Mouse (Mus musculus): ENCODE results near the gene Ten1. TPM values are rescaled to one million over a fixed set of nuclear protein-coding genes. Genes with fewer than 3 reads are reported as not detected.

Gene Ten1
- polyA plus RNA-seq, 1 experiment, result 14.5 TPM

DNA sequence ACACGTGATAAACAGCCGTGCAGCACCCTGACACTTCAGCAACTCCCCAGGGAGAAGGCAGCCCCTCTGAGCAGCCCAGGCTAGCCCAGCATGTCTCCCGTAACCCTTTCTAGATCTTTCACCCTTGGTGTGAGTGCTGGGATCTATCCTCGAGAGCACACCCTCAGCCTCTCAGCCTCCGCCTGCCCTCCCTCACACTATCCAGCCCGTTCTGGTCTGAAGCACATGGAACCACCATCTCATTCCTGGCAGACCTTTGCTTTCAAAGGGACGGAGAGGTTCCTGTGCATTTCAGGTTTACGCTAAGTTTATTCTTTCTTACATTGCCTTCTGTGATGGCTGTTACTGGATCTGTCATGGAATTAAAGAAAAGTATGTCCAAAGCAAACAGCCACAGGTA lies 45.9 kb downstream of the Ten1 start:
- H3K4me3 ChIP-seq (ENCODE audit: low read depth, low read length), result no peak overlapping the region
- no peak overlapping the region for H3K27ac ChIP-seq (ENCODE audit: insufficient read depth, low read length)
- H3K9me3 ChIP-seq (replicated peaks; ENCODE audit: control insufficient read depth, insufficient read depth, low read length, poor library complexity, severe bottlenecking), result no peaks in the 10 kb centered on the region
- H3K9ac ChIP-seq (ENCODE audit: low read depth, poor library complexity, severe bottlenecking), result no peak overlapping the region
- TF ChIP-seq POLR2A (IDR thresholded peaks at IDR 0.05; ENCODE audit: insufficient read depth, low read length), result no peak
- no peak for TF ChIP-seq EP300 (IDR thresholded peaks at IDR 0.05; ENCODE audit: insufficient read depth, low read depth, low read length)
- TF ChIP-seq CTCF (IDR thresholded peaks at IDR 0.05; ENCODE audit: low read depth, low read length), result no peak
- no peaks in the 10 kb centered on the region for H3K27me3 ChIP-seq (ENCODE audit: control insufficient read depth, insufficient read depth, low read length, poor library complexity, severe bottlenecking)
- peaks cover 18% of the 10 kb centered on the region for H3K36me3 ChIP-seq (ENCODE audit: control insufficient read depth, insufficient read depth, low read length, poor library complexity, severe bottlenecking)
- no peaks in the 10 kb centered on the region for H3K4me1 ChIP-seq (ENCODE audit: control insufficient read depth, insufficient read depth, low read length)

DNA sequence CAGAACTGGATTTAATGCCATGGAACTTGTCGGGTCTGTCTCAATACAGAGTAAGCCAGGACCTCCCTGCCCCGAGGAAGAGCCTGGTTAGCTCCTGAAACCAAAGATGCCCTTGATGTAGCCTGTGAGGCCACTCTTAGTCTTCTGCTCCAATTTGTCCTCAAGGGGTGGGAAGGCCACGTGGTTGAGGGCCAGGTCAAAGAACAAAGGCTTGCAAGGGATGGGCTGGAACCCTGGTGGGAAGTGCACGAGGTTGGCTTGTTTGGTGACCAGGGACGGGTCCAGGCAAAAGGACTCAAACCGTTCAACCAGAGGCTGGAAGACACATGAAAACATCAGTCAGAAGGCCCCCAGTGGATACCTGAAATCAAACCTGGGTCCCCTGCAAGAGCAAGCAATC lies 47.0 kb downstream of the Ten1 start:
- Histone ChIP-seq H3K9me3 (replicated peaks; ENCODE audit: control insufficient read depth, insufficient read depth, low read length, poor library complexity, severe bottlenecking) (no peaks in the 10 kb centered on the region), H3K4me1 (ENCODE audit: control insufficient read depth, insufficient read depth, low read length) (no peaks in the 10 kb centered on the region), H3K9ac (ENCODE audit: low read depth, poor library complexity, severe bottlenecking) (no peak overlapping the region), H3K36me3 (ENCODE audit: control insufficient read depth, insufficient read depth, low read length, poor library complexity, severe bottlenecking) (peaks cover 23% of the 10 kb centered on the region), H3K4me3 (ENCODE audit: low read depth, low read length) (no peak overlapping the region), H3K27ac (ENCODE audit: insufficient read depth, low read length) (no peak overlapping the region), H3K27me3 (ENCODE audit: control insufficient read depth, insufficient read depth, low read length, poor library complexity, severe bottlenecking) (no peaks in the 10 kb centered on the region)
- TF ChIP-seq CTCF (IDR thresholded peaks at IDR 0.05; ENCODE audit: low read depth, low read length) (no peak), POLR2A (IDR thresholded peaks at IDR 0.05; ENCODE audit: insufficient read depth, low read length) (no peak), EP300 (IDR thresholded peaks at IDR 0.05; ENCODE audit: insufficient read depth, low read depth, low read length) (no peak)

DNA sequence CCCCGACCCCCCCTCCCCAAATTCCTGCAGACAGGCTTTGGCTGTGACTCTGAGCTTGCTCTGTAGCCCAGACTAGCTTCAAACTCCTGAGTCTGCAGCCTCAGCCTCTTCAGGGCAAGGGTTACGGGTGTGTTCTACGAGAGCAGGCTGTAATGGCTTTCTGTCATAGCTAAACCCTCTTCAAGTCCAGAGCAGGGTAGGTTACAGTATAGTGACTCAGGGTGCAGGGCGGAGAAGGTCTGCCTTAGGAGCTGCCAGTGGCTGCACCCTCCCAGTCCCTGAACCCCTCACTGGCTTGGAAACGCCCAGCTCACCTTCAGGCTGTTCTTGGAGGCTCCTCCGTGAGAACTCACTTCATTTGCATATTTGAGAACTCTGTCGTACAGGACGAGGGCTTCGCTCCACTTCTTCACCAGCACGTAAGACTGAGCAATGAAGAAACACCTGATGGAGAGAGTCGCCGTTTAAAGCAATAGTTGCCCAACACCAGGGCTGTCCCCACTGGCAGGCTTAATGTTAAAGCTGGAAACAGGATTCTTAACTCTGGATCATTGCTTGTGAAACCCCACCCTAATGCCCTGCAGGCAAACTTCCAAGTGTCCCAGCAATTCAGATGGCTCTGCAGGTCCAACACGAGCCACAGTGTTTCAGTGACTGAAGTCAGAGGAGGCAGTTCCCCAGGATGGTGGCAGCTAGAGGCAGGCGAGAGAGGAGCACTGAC lies 49.0 kb downstream of the Ten1 start:
- no peak for TF ChIP-seq EP300 (IDR thresholded peaks at IDR 0.05; ENCODE audit: insufficient read depth, low read depth, low read length)
- TF ChIP-seq POLR2A (IDR thresholded peaks at IDR 0.05; ENCODE audit: insufficient read depth, low read length), result no peak
- TF ChIP-seq CTCF (IDR thresholded peaks at IDR 0.05; ENCODE audit: low read depth, low read length), result no peak
- Histone ChIP-seq H3K27me3 (ENCODE audit: control insufficient read depth, insufficient read depth, low read length, poor library complexity, severe bottlenecking) (no peaks in the 10 kb centered on the region), H3K9ac (ENCODE audit: low read depth, poor library complexity, severe bottlenecking) (no peak overlapping the region), H3K36me3 (ENCODE audit: control insufficient read depth, insufficient read depth, low read length, poor library complexity, severe bottlenecking) (peaks cover 23% of the 10 kb centered on the region), H3K9me3 (replicated peaks; ENCODE audit: control insufficient read depth, insufficient read depth, low read length, poor library complexity, severe bottlenecking) (no peaks in the 10 kb centered on the region), H3K4me1 (ENCODE audit: control insufficient read depth, insufficient read depth, low read length) (no peaks in the 10 kb centered on the region), H3K4me3 (ENCODE audit: low read depth, low read length) (no peak overlapping the region), H3K27ac (ENCODE audit: insufficient read depth, low read length) (no peak overlapping the region)

DNA sequence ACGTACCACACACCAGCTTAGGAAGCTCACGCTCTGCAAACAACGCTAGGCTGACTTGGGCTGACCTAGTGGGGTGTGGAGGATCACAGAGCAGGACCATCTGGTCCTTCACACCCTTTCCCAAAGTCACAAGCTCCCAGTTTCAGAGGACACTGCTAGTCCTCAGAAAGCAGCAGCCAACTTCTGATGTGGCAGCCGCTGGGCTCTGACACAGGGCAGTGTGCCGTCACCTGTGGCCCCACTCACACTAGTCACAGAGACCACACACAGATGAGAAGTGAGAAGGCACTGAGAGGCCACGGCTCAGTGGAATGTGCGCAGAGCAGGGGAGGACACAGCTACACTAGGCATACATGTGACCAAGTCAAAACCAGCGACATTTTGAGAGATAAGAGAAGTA lies 52.2 kb downstream of the Ten1 start:
- no peak overlapping the region for H3K4me3 ChIP-seq (ENCODE audit: low read depth, low read length)
- no peaks in the 10 kb centered on the region for H3K4me1 ChIP-seq (ENCODE audit: control insufficient read depth, insufficient read depth, low read length)
- no peaks in the 10 kb centered on the region for H3K27me3 ChIP-seq (ENCODE audit: control insufficient read depth, insufficient read depth, low read length, poor library complexity, severe bottlenecking)
- H3K36me3 ChIP-seq (ENCODE audit: control insufficient read depth, insufficient read depth, low read length, poor library complexity, severe bottlenecking), result peaks cover 26% of the 10 kb centered on the region
- H3K9me3 ChIP-seq (replicated peaks; ENCODE audit: control insufficient read depth, insufficient read depth, low read length, poor library complexity, severe bottlenecking), result no peaks in the 10 kb centered on the region
- TF ChIP-seq EP300 (IDR thresholded peaks at IDR 0.05; ENCODE audit: insufficient read depth, low read depth, low read length), result no peak
- no peak for TF ChIP-seq POLR2A (IDR thresholded peaks at IDR 0.05; ENCODE audit: insufficient read depth, low read length)
- TF ChIP-seq CTCF (IDR thresholded peaks at IDR 0.05; ENCODE audit: low read depth, low read length), result no peak
- H3K27ac ChIP-seq (ENCODE audit: insufficient read depth, low read length), result no peak overlapping the region
- no peak overlapping the region for H3K9ac ChIP-seq (ENCODE audit: low read depth, poor library complexity, severe bottlenecking)

DNA sequence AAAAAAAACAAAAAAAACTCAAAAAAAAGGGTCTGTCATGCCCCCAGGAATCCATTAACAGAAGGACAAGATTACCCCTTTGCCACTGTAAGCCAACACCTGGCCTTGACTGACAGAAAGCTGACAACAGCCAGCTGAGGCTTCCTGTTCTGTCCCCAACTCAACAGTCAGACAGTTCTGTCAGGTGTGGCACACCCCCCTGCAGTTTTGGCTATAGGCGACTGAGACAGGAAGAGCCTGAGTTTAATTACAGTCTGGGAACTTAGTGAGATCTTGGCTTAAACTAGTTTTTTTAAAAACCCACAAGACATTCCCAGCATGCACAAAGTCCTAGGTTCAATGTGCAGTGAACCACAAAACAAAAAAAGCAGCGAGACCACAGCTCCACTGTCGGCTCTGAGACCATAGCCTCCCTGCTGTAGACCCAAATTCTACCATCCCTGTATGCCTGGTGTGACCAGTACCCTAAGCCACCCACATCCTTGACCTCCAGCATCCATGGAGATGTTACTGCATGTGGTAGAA lies 54.5 kb downstream of the Ten1 start:
- TF ChIP-seq EP300 (IDR thresholded peaks at IDR 0.05; ENCODE audit: insufficient read depth, low read depth, low read length) (no peak), CTCF (IDR thresholded peaks at IDR 0.05; ENCODE audit: low read depth, low read length) (no peak), POLR2A (IDR thresholded peaks at IDR 0.05; ENCODE audit: insufficient read depth, low read length) (no peak)
- Histone ChIP-seq H3K27ac (ENCODE audit: insufficient read depth, low read length) (no peak overlapping the region), H3K4me1 (ENCODE audit: control insufficient read depth, insufficient read depth, low read length) (no peaks in the 10 kb centered on the region), H3K9ac (ENCODE audit: low read depth, poor library complexity, severe bottlenecking) (no peak overlapping the region), H3K36me3 (ENCODE audit: control insufficient read depth, insufficient read depth, low read length, poor library complexity, severe bottlenecking) (peaks cover 19% of the 10 kb centered on the region), H3K4me3 (ENCODE audit: low read depth, low read length) (no peak overlapping the region), H3K9me3 (replicated peaks; ENCODE audit: control insufficient read depth, insufficient read depth, low read length, poor library complexity, severe bottlenecking) (no peaks in the 10 kb centered on the region), H3K27me3 (ENCODE audit: control insufficient read depth, insufficient read depth, low read length, poor library complexity, severe bottlenecking) (no peaks in the 10 kb centered on the region)

DNA sequence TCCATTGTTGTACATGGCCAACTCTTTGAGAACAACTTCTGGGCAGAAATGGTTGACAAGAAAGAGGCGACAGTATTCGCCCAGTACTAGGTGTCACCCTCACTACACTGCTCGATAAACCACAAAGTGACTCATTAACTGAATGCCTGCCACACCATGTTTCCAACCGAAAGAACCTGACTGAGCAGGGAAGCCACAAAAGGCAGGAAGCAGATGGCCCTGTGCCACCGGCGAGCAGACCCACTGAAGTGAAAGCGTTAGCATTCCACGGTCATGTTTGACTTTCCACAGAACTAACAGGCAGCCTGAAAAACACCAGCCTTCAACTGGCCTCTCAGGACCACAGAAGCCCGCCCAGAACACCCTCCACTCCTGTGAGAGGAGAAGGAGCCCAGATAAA lies 56.0 kb downstream of the Ten1 start:
- H3K4me3 ChIP-seq (ENCODE audit: low read depth, low read length), result no peak overlapping the region
- H3K27me3 ChIP-seq (ENCODE audit: control insufficient read depth, insufficient read depth, low read length, poor library complexity, severe bottlenecking), result no peaks in the 10 kb centered on the region
- no peak for TF ChIP-seq EP300 (IDR thresholded peaks at IDR 0.05; ENCODE audit: insufficient read depth, low read depth, low read length)
- TF ChIP-seq CTCF (IDR thresholded peaks at IDR 0.05; ENCODE audit: low read depth, low read length), result no peak
- no peak for TF ChIP-seq POLR2A (IDR thresholded peaks at IDR 0.05; ENCODE audit: insufficient read depth, low read length)
- H3K4me1 ChIP-seq (ENCODE audit: control insufficient read depth, insufficient read depth, low read length), result no peaks in the 10 kb centered on the region
- H3K36me3 ChIP-seq (ENCODE audit: control insufficient read depth, insufficient read depth, low read length, poor library complexity, severe bottlenecking), result peaks cover 19% of the 10 kb centered on the region
- no peaks in the 10 kb centered on the region for H3K9me3 ChIP-seq (replicated peaks; ENCODE audit: control insufficient read depth, insufficient read depth, low read length, poor library complexity, severe bottlenecking)
- no peak overlapping the region for H3K27ac ChIP-seq (ENCODE audit: insufficient read depth, low read length)
- H3K9ac ChIP-seq (ENCODE audit: low read depth, poor library complexity, severe bottlenecking), result no peak overlapping the region
